Mouse (Mus musculus) cerebellum, adult 2 months (tissue): ENCODE results near the gene Slc46a1. TPM values are rescaled to one million over a fixed set of nuclear protein-coding genes. Genes with fewer than 3 reads are reported as not detected.

Source experiments
- DNase-seq, 2 experiments: peaks; one replicate each; pipeline ENCODE4 v3.0.0; 2021
- H3K27ac ChIP-seq: fragments of 200-500 bp; 2 replicates; pipeline ENCODE4 v1.5.1; 2012; ENCODE audit warnings: low read length, control low read depth, inconsistent platforms; ENCODE audit not compliant: insufficient read depth
- H3K27me3 ChIP-seq: fragments of 200-500 bp; 2 replicates; pipeline ENCODE4 v1.6.1; 2012; ENCODE audit warnings: inconsistent platforms, mild to moderate bottlenecking, low read length, moderate library complexity; ENCODE audit not compliant: control insufficient read depth, insufficient read depth
- H3K4me1 ChIP-seq: fragments of 200-500 bp; 2 replicates; pipeline ENCODE4 v1.6.1; 2011; ENCODE audit warnings: low read length; ENCODE audit not compliant: control insufficient read depth, insufficient read depth
- H3K4me3 ChIP-seq: fragments of 200-500 bp; replicated peaks from 2 replicates; pipeline ENCODE3; 2011; ENCODE audit warnings: mild to moderate bottlenecking, low read depth, low read length, control low read depth; ENCODE audit not compliant: insufficient read depth
- CTCF ChIP-seq: fragments of 200-500 bp; IDR thresholded peaks from 2 replicates; pipeline ENCODE4 v1.5.1; 2011; ENCODE audit warnings: low read depth, mild to moderate bottlenecking, control low read depth, low read length, moderate library complexity, borderline replicate concordance; ENCODE audit not compliant: insufficient read depth
- POLR2A ChIP-seq: fragments of 200-500 bp; IDR thresholded peaks from 2 replicates; pipeline ENCODE4 v1.6.1; 2011; ENCODE audit warnings: low read length, control low read depth, borderline replicate concordance; ENCODE audit not compliant: insufficient read depth
- WGBS: fragments of 180-500 bp; shearing (Covaris S2); methylation state at CpG from one replicate; pipeline ENCODE4 v1.1.7; 2018; 5-methylcytosine and 5-hydroxymethylcytosine counted together
- polyA plus RNA-seq: library from polyadenylated mRNA; depleted of rRNA; stranded (reverse); fragments of >200 nt; gene quantifications from 2 replicates; pipeline ENCODE4 v1.2.3, GENCODE M21; 2012

The Slc46a1 gene
- polyA plus RNA-seq, 1 experiment = 15.2 TPM

GRCm38 (mm10) chr11:78461894-78462293, 3.6 kb upstream of the Slc46a1 start:
- Histone ChIP-seq H3K27me3 (no peaks in the 10 kb centered on the region), H3K4me1 (0 out of 2 replicates have a peak, but pooled peaks cover 4% of the 10 kb centered on the region), H3K4me3 (no peak overlapping the region), H3K27ac (no peak overlapping the region)
- TF ChIP-seq POLR2A = no peak
- peak; percentile 19; the same call in 1 of the 2 replicates for TF ChIP-seq CTCF
- DNase-seq = no peak
- 65% methylated on average over 1 of the region's 1 CpGs for WGBS

- Histone ChIP-seq H3K4me1 (0 out of 2 replicates have a peak, but pooled peaks cover 4% of the 10 kb centered on the region), H3K27me3 (no peaks in the 10 kb centered on the region), H3K4me3 (no peak overlapping the region), H3K27ac (no peak overlapping the region)
- WGBS = 80% methylated on average over 5 of the region's 5 CpGs
- DNase-seq = no peak
- TF ChIP-seq POLR2A (no peak), CTCF (no peak)
Observed at GRCm38 (mm10) chr11:78462669-78463068, 2.8 kb upstream of the Slc46a1 start.

- Histone ChIP-seq H3K27me3 (no peaks in the 10 kb centered on the region), H3K27ac (no peak overlapping the region), H3K4me3 (no peak overlapping the region), H3K4me1 (0 out of 2 replicates have a peak, but pooled peaks cover 4% of the 10 kb centered on the region)
- TF ChIP-seq CTCF = no peak
- TF ChIP-seq POLR2A = no peak
- no peak for DNase-seq
- 74% methylated on average over 13 of the region's 13 CpGs for WGBS
Observed at GRCm38 (mm10) chr11:78463286-78464036, 2.0 kb upstream of the Slc46a1 start.

GRCm38 (mm10) chr11:78465116-78465515, 381 bp upstream of the Slc46a1 start:
- Histone ChIP-seq H3K27me3 (no peaks in the 10 kb centered on the region), H3K27ac (no peak overlapping the region), H3K4me1 (0 out of 2 replicates have a peak, but pooled peaks cover 4% of the 10 kb centered on the region), H3K4me3 (peak overlapping the region; percentile 70)
- no peak for DNase-seq
- WGBS = 20% methylated on average over 9 of the region's 9 CpGs
- TF ChIP-seq CTCF (no peak), POLR2A (no peak)

GRCm38 (mm10) chr11:78466242-78466912, 880 bp downstream of the Slc46a1 start:
- no peaks in the 10 kb centered on the region for H3K27me3 ChIP-seq
- peak overlapping the region; percentile 70 for H3K4me3 ChIP-seq
- no peak overlapping the region for H3K27ac ChIP-seq
- DNase-seq = no peak
- WGBS = 21% methylated on average over 23 of the region's 23 CpGs
- H3K4me1 ChIP-seq = 0 out of 2 replicates have a peak, but pooled peaks cover 4% of the 10 kb centered on the region
- TF ChIP-seq POLR2A (no peak), CTCF (no peak)

GRCm38 (mm10) chr11:78467515-78467914, 2.0 kb downstream of the Slc46a1 start:
- 87% methylated on average over 7 of the region's 7 CpGs for WGBS
- H3K27ac ChIP-seq = no peak overlapping the region
- no peak for DNase-seq
- TF ChIP-seq CTCF (no peak), POLR2A (no peak)
- no peaks in the 10 kb centered on the region for H3K27me3 ChIP-seq
- no peak overlapping the region for H3K4me3 ChIP-seq
- 0 out of 2 replicates have a peak, but pooled peaks cover 4% of the 10 kb centered on the region for H3K4me1 ChIP-seq

- H3K27me3 ChIP-seq = no peaks in the 10 kb centered on the region
- 0 out of 2 replicates have a peak, but pooled peaks cover 4% of the 10 kb centered on the region for H3K4me1 ChIP-seq
- no peak overlapping the region for H3K4me3 ChIP-seq
- WGBS = 81% methylated on average over 3 of the region's 3 CpGs
- H3K27ac ChIP-seq = no peak overlapping the region
- no peak for DNase-seq
- TF ChIP-seq CTCF (no peak), POLR2A (no peak)
Observed at GRCm38 (mm10) chr11:78467932-78468331, 2.4 kb downstream of the Slc46a1 start.
